Mouse (Mus musculus): ENCODE data around the gene Acot11.
"Not testable (repeated sequence)": the region's sequence is repeated elsewhere in the genome, so short reads cannot be mapped to it uniquely, and the experiment has no call there.

Gene Acot11

DNA sequence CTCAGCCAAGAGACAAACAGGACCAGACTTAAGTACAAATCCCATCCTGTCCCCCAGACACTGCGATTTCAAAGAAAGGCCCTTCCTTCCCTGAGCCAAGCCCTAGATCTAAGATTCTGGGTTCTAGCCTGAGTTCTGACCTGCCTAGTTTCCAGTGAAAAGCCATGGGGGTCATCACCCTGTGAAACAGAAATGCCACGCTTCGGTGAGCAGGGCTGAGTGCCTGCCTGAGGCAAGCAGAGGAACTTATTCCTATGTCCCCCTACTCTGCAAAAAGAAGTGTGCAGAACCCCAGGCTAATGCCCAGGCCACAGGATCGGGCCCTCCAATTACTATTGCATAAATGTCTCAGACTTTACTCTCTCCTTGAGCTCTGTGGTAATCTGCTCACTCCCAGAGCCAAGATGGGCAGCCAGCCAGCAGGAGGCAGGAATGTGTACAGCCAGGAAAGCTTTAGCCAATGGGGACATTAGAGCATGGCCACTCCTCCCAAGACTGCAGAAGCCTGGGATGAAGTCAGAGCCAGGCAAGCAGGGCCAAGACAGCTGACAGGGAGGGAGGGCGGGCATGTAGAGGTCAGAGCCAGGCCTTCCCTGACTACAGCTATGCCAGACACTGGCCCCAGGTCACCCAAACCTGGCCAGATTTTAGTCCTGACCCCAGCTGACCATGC lies 26.5 kb downstream of the Acot11 start:
- DNase-seq (ENCODE audit: extremely low spot score, low spot score) = peak; percentile 63

DNA sequence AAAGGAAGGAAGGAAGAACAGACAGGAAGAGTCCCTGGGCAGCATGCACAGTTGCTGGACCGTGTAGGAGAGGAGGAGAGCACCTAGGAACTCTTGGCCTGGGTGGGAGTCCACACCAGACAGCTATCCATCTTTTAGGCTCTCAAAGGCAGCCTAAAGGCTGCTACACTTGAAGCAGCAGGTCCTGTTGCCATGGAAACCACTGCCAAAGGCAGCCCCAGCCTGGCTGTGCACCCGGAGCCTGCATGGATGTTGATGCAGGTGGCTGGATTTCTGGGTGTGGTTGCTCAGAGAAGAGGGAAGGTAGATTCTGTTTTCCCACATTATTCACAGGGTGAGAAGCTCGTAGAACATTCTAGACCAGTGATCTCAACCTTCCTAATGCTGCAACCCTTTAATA lies 27.8 kb downstream of the Acot11 start:
- DNase-seq (ENCODE audit: extremely low spot score, low spot score) = peak; percentile 63

DNA sequence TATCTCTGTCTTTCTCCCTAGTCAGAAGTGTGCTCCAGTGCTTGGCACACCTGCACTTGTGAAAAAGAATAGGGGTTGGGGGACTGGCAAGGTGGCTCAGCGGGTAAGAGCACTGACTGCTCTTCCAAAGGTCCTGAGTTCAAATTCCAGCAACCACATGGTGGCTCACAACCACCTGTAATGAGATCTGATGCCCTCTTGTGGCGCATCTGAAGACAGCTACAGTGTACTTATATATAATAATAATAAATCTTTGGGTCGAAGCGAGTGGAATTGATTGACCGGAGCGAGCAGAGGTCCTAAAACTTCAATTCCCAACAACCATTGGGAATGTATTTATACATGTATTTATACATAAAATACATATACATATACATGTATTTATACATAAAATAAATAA lies 29.0 kb downstream of the Acot11 start:
- DNase-seq (ENCODE audit: extremely low spot score, low spot score) = not testable (repeated sequence)

DNA sequence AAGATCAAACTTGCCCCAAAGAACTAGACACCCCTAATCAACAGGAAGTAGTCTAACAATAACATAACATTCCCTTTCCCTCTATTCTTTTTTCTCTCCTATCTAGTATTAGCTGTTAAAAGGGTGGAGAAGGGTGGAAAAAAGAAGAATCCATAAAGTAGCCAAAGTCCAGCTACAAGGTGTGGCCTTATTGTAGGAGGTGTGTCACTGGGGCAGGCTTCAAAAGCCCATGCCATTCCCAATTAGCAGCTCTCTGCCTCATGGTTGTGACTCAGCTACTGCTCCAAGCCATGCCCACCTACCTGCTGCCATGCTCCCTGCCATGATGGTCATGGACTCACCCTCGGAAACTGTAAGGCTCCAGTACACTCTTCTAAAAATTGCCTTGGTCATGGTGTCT lies 32.2 kb downstream of the Acot11 start:
- DNase-seq (ENCODE audit: extremely low spot score, low spot score) = no peak

DNA sequence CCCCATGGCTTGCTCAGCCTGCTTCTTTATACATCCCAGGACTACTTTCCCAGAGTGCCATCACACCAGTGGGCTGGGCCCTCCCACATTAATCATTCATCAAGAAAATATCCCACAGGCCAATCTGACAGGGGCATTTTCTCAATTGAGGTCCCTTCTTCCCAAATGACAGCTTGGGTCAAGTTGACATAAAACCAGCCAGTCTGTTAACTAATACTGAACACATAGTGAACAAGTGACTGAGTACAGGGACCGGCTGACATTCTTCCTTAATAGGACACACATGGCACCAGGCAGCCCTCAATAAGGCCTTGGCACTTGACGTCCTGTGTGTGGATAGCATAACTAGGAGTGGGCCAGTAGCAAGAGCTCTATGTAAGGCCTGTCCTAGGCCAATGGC lies 35.5 kb downstream of the Acot11 start:
- no peak for DNase-seq (ENCODE audit: extremely low spot score, low spot score)

DNA sequence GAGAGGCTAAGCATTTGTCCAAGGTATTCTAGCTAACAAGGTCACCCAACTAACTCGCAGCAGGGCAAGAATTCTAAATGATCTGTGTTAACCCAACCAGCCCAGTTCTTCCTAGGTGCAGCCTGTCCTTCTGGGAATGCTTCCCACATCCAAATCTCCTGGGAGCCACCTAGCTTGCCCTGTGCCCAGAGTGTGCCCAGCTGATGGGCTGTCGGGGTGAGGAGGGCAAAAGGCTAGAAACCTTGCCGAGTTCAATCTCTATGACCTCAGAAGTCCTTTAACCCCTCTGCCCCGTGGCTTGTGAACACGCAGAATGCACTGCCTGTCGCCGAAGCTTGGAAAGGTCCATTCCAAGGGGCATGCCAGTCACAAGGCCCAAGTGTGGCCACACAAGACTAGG lies 40.6 kb downstream of the Acot11 start:
- no peak for DNase-seq (ENCODE audit: extremely low spot score, low spot score)

DNA sequence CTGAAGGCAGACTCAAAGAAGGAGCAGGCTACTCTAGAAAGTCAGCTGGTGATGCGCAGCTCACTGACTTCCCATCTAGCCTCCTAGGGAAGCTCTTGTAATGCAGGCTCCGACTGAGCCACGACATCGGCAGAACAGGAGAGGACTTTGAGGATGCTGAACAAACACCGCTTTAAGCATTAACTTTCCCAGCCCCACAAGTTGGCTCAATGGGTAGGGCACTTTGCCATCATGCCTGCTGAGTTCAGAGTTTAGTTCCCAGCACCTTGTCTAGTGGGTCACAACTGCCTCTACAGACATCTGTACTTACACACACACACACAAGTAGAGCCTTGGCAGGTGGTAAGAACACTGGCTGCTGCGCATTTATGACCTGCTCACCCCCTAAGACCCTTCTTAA lies 53.1 kb downstream of the Acot11 start:
- DNase-seq (ENCODE audit: extremely low spot score, low spot score) = no peak

DNA sequence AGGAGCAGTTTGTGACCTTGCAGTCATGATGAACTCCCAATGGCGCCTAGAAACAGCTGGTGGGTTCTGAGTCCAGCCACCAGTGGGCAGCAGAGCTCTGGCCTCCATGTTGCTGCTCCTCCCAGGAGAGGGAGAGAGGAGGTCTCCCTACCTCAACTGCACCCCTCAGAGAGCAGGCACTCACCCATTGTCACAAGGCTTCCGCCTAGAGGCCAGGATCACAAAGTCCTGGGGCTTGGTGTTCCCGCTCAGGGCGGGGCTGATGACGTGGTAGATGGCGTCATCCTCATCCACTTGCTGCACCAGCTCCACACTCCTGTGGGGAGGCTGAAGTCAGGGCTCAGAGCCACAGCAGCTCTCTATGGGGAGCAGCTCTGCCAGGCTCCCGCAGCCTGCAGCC lies 55.1 kb downstream of the Acot11 start:
- DNase-seq (ENCODE audit: extremely low spot score, low spot score) = peak; percentile 79

DNA sequence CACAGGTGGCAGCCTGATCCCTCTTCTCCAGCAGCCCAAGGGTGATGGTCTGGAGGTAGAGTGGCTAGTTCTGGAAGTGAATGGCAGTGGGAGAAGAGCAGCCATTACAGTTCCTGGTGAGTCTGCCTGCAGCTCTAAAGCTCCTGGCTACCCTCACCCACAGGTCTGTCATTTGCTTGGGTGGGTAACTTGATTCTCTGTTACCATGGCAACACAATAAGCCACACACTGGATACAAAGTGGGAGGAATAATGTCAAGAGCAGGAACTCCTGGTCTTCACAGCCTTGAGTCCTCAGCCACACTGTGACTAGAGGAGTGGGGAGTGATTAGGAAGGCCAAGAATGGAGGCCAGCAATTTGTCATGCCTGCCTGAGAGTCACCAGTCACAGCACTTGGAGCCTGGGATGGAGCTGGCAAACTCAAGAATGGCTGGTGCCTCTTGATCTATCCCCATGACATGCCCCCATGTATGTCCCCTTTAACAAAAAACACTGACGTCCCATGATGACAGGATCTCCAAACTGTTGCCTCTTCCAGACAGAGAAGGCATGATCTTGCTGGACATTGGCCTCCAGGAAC lies 57.7 kb downstream of the Acot11 start:
- DNase-seq (ENCODE audit: extremely low spot score, low spot score) = no peak

DNA sequence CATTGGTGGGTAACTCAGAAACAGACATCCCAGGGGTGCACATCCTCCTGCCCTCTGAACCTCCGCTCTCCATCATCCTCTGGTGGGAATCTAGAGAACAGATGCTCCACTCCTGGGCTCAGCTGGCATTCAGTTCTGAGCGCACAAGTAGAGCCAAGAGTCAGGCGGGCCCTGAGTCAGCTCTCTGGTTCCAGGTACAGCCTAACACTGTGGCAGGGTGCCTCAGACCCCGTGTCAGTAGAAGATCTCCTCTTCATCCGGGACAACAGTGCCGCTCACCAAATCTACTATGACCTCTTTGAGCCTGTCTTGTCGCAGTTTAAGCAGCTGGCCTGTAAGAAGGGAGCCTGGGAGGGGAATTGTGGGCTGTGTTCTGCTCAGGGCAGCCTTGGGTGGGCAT lies 58.9 kb downstream of the Acot11 start:
- DNase-seq (ENCODE audit: extremely low spot score, low spot score) = no peak

DNA sequence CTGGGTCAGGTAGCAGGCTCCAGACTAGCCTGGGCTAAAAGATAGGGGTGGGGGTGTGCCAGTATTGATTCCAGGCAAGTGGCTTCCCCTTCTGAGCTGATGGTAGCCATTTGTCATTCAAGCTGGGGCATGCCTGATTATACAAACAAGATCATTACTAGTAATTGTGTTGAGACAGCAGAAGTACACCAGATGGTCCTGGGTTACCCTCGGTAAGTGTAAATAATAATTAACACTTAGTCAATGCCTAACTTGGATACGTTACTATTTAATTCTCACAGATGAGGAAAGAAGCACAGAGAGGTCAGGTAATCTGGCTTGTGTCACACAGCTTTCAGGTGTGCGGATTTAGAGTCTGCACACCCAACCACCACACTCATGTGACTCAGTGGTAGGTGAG lies 66.9 kb downstream of the Acot11 start:
- DNase-seq (ENCODE audit: extremely low spot score, low spot score) = no peak

DNA sequence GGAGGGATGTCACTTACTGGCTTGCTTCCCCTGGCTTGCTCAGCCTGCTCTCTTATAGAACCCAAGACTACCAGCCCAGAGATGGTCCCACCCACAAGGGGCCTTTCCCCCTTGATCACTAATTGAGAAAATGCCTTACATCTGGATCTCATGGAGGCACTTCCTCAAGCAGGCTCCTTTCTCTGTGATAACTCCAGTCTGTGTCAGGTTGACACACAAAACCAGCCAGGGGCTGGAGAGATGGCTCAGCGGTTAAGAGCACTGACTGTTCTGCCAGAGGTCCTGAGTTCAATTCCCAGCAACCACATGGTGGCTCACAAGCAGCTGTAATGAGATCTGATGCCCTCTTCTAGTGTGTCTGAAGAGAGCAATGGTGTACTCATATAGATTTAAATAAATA lies 67.9 kb downstream of the Acot11 start:
- not testable (repeated sequence) for DNase-seq (ENCODE audit: extremely low spot score, low spot score)

DNA sequence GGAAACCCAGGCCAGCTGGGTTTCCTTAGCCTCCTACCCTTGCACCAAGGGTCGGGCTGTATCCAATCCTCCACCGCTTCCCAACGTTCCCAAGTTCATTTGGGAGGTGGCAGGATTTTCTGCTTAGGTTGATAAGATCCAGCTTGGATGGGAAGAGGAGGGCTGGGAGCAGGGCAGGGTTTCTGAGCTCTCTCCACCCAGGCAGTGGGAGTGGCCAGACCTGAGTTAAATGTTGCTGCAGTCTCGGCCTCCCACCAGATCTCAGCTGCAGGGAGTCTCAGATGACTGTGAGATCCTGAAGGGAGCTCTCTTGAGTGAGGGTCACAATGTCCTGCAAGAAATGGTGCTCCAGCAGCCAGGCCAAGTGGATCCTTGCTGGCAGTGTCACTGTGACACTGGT lies 71.2 kb downstream of the Acot11 start, which contains the start of gene Fam151a:
Gene Fam151a, plus strand, starts transcription at position 254 of the 400 bp plus-strand sequence.
- no peak for DNase-seq (ENCODE audit: extremely low spot score, low spot score)

DNA sequence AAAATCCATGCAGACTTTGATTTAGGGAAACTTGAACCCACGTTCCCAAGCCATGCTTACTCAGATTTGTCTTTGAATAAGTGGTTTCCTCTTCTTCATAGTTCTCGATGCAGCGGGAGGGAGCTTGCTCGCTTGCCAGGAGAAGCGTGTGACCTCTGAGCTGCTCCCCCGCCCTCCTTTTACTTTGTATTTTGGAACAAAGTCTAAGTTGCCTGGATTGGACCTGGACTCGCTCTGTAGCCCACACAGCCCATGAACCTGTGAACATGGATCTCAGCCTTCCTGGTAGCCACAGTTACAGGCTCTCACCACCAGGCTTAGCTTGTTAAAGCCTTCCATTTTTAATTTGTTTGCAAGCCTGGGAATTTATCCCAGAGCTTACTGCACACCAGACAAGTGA lies 74.0 kb downstream of the Acot11 start, which contains the start of gene Mroh7:
Gene Mroh7, minus strand, starts transcription at position 112 of the 400 bp plus-strand sequence.
- DNase-seq (ENCODE audit: extremely low spot score, low spot score) = no peak

DNA sequence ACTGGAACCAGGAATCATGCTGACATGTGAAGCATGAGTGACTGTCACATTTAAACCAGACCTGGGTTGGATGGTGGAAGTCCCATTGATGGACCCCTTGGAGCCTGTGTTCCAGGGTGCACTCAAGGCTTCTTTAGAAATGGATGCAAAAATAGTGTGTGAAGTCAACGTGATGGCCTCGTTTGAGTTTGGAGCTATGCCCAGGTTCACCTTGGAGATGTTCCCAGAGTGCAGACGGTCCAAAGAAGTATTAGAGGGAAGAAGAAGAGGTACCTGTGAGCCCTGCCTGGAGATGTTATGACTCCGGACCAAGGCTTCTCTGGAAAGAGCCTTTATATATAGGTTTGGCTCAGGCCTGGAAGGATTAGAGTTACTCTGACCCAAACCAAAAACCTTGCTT lies 84.2 kb downstream of the Acot11 start:
- DNase-seq (ENCODE audit: extremely low spot score, low spot score) = no peak

DNA sequence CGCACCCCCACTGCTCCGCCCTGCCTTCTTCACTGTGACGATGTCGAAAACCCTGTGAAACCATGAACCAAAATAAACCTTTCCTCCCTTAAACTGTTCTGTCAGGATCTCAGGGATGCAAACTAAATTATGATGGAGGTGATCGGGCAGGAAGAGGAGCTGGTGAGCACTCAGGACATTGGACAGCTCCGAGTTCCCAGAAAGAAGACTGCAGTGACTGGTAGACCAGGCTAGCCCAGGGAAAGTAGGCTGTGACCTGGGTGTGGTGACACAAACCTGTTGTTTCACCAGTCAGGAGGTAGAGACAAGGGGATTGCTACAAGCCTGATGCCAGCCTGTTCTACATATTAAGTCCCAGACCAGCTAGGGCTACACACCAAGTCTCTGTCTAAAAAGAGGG lies 91.2 kb downstream of the Acot11 start:
- no peak for DNase-seq (ENCODE audit: extremely low spot score, low spot score)

DNA sequence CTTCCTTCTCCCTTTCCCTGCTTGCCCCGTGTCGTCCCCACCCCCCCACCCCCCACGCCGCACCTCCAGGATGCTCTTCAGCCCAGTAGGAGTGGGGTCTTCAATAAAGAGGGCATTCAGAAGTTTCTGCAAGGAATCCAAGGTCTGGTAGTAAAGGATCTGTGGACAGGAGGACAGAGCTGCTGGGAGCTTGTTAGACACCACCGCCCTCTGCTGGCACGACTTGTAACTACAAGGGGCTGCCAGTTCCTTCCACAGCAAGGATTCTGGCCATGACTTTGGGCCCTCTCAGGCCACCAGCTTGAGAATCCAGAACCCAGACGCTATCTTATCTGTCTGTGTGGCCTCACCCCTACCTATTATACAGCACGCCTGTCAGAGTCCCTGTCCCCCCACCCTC lies 96.4 kb downstream of the Acot11 start:
- peak; percentile 86 for DNase-seq (ENCODE audit: extremely low spot score, low spot score)

DNA sequence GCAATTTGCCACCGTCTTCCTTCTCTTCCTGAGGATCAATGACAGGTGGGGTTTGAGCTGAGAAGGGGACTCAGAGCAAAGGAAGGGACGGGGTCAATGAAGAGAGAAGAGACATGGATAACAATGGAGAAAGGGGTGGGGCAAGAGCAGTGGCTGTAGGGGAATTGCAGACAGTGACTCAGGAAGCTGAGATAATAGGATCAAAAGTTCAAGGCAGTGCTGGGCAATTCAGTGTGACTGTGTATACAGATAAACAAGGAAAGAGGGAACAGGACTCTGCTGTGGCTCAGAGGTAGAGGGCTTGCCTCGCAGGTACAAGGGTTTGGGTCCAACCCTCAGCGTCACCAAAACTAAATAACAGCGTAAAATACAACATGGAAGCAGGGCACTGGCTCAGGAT lies 96.8 kb downstream of the Acot11 start:
- DNase-seq (ENCODE audit: extremely low spot score, low spot score) = no peak

DNA sequence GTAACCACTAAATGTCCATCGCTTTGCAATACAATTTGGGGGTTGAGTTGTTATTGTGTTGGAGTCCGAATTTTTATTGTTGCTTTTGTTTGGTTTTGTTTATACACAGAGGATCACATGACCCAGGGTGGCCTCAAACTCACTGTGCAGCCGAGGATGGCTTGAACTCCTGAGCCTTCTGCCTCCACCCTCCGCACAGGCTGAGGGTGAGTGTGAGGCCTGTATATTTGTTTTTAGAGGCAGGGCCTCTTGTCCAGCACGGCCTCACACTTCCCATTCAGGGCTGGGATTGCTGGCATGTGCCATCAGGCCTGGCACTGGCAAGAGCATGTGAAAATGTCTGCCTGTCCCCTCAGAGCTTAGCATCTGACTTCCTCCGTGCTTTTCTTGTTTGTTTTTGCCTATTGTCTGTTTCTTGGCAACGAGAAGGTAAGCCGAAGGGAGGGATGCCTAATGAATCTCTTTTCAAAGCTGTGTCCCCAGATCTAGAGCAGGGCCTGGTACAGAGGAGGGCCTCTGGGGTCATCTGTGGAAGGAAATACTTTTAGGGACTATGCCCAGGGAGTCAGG lies 99.6 kb downstream of the Acot11 start:
- DNase-seq (ENCODE audit: extremely low spot score, low spot score) = no peak

DNA sequence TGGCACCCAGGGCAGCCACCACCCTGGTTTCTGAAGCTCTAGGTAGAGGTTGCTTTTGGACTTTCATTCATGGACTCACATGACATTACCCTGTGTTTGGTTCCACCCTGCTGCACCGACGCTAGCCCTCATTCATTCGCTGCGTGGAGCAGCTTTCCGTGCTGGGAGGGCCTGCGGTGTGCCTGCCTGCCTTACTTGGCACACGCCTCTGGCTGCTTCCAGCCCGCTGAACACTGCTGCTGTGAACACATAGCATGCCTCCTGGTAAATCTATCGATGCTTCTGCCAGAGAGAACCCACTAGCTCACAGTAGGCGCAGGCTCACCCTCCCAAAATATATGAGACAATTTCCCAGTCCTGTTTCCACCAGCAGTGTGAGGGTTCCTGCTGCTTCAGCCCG lies 100.4 kb downstream of the Acot11 start:
- DNase-seq (ENCODE audit: extremely low spot score, low spot score) = no peak

DNA sequence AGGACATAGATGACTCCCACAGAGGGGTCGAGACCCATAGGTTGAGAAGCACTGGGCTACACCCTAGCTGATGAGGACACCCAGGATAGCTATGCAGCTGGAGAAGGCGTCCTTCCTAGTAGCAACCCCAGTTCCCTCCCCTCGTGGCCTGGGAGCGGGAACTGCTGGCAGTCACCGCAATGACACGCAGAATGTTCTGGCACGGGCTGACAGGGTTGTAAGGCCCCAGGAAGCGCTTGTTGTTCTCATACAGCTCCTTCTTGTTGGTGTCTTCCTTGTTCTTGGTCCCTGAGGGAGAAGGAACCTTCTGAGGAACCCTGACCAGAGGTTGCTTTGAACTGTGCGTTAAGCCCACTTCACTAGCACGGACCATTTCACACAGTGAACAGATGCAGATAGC lies 100.8 kb downstream of the Acot11 start:
- no peak for DNase-seq (ENCODE audit: extremely low spot score, low spot score)

DNA sequence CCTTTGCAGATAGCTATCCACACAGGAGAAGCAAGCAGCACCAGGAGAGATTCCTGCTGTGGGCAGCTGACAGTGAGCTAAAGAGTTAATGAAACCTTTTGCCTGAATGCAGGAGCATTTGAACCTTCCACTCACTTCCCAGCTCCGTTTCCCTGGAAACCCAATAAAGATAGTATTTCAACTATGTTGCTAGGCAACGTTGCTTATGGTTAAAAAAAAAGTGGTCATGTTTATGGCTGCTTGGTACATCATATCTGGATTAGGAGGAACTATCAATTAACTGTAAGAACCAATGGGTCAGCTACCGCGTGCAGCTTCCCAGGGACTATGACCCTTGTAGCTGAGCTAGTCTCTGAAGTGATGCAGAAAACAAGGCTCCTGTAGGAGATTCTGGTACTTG lies 104.0 kb downstream of the Acot11 start:
- no peak for DNase-seq (ENCODE audit: extremely low spot score, low spot score)

DNA sequence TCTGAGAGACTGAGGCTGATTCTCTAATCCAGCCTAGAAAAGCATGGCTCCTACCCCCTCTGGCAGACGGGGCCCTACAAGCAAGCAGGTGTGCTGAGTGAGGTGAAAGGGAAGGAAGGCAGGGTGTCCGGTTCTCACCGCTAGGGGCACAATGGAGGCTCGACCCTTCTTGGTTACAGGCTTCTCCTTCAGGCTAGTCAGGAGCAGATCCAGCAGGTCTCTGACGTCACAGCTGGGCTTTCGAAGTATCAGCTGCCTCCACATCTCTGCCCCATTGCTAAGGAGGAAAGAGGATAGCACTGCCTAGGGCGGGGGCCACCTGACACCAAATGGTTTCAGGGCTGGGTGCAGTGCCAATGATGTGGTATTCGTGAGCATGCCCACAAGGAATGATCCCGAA lies 104.8 kb downstream of the Acot11 start:
- DNase-seq (ENCODE audit: extremely low spot score, low spot score) = peak; percentile 60
